Mouse (Mus musculus) intestine, postnatal 0 days (tissue): Measurements from ENCODE around the gene Hist3h2ba. TPM values are rescaled to one million over a fixed set of nuclear protein-coding genes. Genes with fewer than 3 reads are reported as not detected.
A peak's percentile ranks its signal among the peaks of the same experiment; 100 is the strongest.

Source experiments
- ATAC-seq: fragments of 200-750 bp; cut with Nextera tagmentation; 2 replicates; pipeline ENCODE4 v1.8.0; 2017; ENCODE audit warnings: mild to moderate bottlenecking, moderate TSS enrichment, moderate library complexity
- H3K27ac ChIP-seq: fragments of 300-500 bp; sonication (generic); 2 replicates; pipeline ENCODE4 v1.5.1; 2014; ENCODE audit warnings: mild to moderate bottlenecking, low read depth, low read length, moderate library complexity
- H3K27me3 ChIP-seq: fragments of 300-500 bp; sonication (generic); replicated peaks from 2 replicates; pipeline ENCODE4 v1.6.1; 2014; ENCODE audit warnings: low read length, mixed read lengths; ENCODE audit not compliant: control insufficient read depth, insufficient read depth
- H3K36me3 ChIP-seq: fragments of 300-500 bp; sonication (generic); 2 replicates; pipeline ENCODE4 v1.6.1; 2014; ENCODE audit warnings: mild to moderate bottlenecking, moderate library complexity; ENCODE audit not compliant: control insufficient read depth, insufficient read depth
- H3K4me1 ChIP-seq: fragments of 300-500 bp; sonication (generic); replicated peaks from 2 replicates; pipeline ENCODE4 v1.6.1; 2014; ENCODE audit warnings: antibody characterized with exemption, low read length, mixed read lengths; ENCODE audit not compliant: control insufficient read depth, insufficient read depth
- H3K4me2 ChIP-seq: fragments of 300-500 bp; sonication (generic); replicated peaks from 2 replicates; pipeline ENCODE4 v1.6.1; 2014; ENCODE audit warnings: low read depth, mild to moderate bottlenecking, moderate library complexity
- H3K4me3 ChIP-seq: fragments of 300-500 bp; sonication (generic); 2 replicates; pipeline ENCODE4 v1.5.1; 2014; ENCODE audit warnings: low read depth, low read length
- H3K9ac ChIP-seq: fragments of 300-500 bp; sonication (generic); 2 replicates; pipeline ENCODE4 v1.6.1; 2014; ENCODE audit warnings: mild to moderate bottlenecking, low read depth, low read length
- H3K9me3 ChIP-seq: fragments of 300-500 bp; sonication (generic); 2 replicates; pipeline ENCODE4 v1.6.1; 2016; ENCODE audit warnings: mixed run types; ENCODE audit not compliant: control insufficient read depth
- CTCF ChIP-seq: sonication (generic); IDR thresholded peaks from 2 replicates; pipeline ENCODE4 v1.5.1; 2016; ENCODE audit warnings: low read depth, mild to moderate bottlenecking, control low read depth, antibody characterized with exemption, moderate library complexity
- WGBS: fragments of 180-500 bp; shearing (Covaris S2); extraction: QIAGEN DNeasy Blood & Tissue Kit; methylation state at CpG from one replicate; pipeline ENCODE4 v1.1.7; 2014; 5-methylcytosine and 5-hydroxymethylcytosine counted together
- polyA plus RNA-seq: library from polyadenylated mRNA; unstranded; fragments of >200 nt; fragmentation: Nextera tagmentation; extraction: Ambion mirVana; gene quantifications from 2 replicates; pipeline ENCODE4 v1.2.1, GENCODE M21; 2015

The Hist3h2ba gene
- polyA plus RNA-seq, 1 experiment from 2014 or later = 6.9 TPM

GRCm38 (mm10) chr11:58971796-58972195 lies 23.1 kb downstream of the Hist3h2ba start:
- Histone ChIP-seq H3K4me2 (no peak overlapping the region), H3K36me3 (peaks cover 7% of the 10 kb centered on the region; the same call in 1 of the 2 replicates), H3K27me3 (no peaks in the 10 kb centered on the region), H3K4me1 (0 out of 2 replicates have a peak, but pooled peaks cover 3% of the 10 kb centered on the region), H3K9ac (no peak overlapping the region), H3K27ac (no peak overlapping the region), H3K4me3 (no peak overlapping the region), H3K9me3 (no peaks in the 10 kb centered on the region)
- no peak for TF ChIP-seq CTCF
- 97% methylated on average over 3 of the region's 3 CpGs for WGBS
- no peak for ATAC-seq

GRCm38 (mm10) chr11:58974414-58974813 lies 25.7 kb downstream of the Hist3h2ba start:
- ATAC-seq = no peak
- H3K27ac ChIP-seq = no peak overlapping the region
- WGBS = 86% methylated on average over 3 of the region's 3 CpGs
- H3K9ac ChIP-seq = no peak overlapping the region
- no peaks in the 10 kb centered on the region for H3K9me3 ChIP-seq
- no peak overlapping the region for H3K4me3 ChIP-seq
- peaks cover 7% of the 10 kb centered on the region; the same call in 1 of the 2 replicates for H3K36me3 ChIP-seq
- no peak for TF ChIP-seq CTCF
- no peak overlapping the region for H3K4me2 ChIP-seq
- peaks cover 2% of the 10 kb centered on the region; the same call in 1 of the 2 replicates for H3K4me1 ChIP-seq
- no peaks in the 10 kb centered on the region for H3K27me3 ChIP-seq

GRCm38 (mm10) chr11:58977150-58977549 lies 28.4 kb downstream of the Hist3h2ba start:
- Histone ChIP-seq H3K9me3 (no peaks in the 10 kb centered on the region), H3K27ac (peak overlapping the region; percentile 70), H3K4me1 (peaks cover 11% of the 10 kb centered on the region), H3K4me2 (peak overlapping the region; percentile 92), H3K36me3 (peaks cover 14% of the 10 kb centered on the region), H3K9ac (peak overlapping the region; percentile 85), H3K4me3 (peak overlapping the region; percentile 98), H3K27me3 (no peaks in the 10 kb centered on the region)
- TF ChIP-seq CTCF = no peak
- peak; percentile 39; the same call in 1 of the 2 replicates for ATAC-seq
- under 1% methylated on average over 29 of the region's 29 CpGs for WGBS

- Histone ChIP-seq H3K36me3 (peaks cover 17% of the 10 kb centered on the region), H3K4me1 (peaks cover 11% of the 10 kb centered on the region), H3K27ac (peak overlapping the region; percentile 70), H3K27me3 (no peaks in the 10 kb centered on the region), H3K4me2 (peak overlapping the region; percentile 92), H3K9me3 (no peaks in the 10 kb centered on the region), H3K9ac (peak overlapping the region; percentile 85), H3K4me3 (peak overlapping the region; percentile 98)
- no peak for TF ChIP-seq CTCF
- ATAC-seq = no peak
- WGBS = under 1% methylated on average over 21 of the region's 21 CpGs
Measured at GRCm38 (mm10) chr11:58977607-58978026, 28.9 kb downstream of the Hist3h2ba start.

GRCm38 (mm10) chr11:58978027-58978705 lies 29.4 kb downstream of the Hist3h2ba start, which contains the start of gene Trim11:
Gene Trim11 (plus strand): TSS chr11:58978093.
- peak; percentile 48 for ATAC-seq
- 0 out of 2 replicates have a peak, but pooled peaks have one; percentile 11 for TF ChIP-seq CTCF
- Histone ChIP-seq H3K4me1 (peaks cover 11% of the 10 kb centered on the region), H3K4me3 (peak within 1 kb of the TSS; percentile 98), H3K36me3 (peaks cover 21% of the 10 kb centered on the region), H3K9ac (peak within 1 kb of the TSS; percentile 85), H3K27ac (peak within 1 kb of the TSS; percentile 70), H3K9me3 (no peaks in the 10 kb centered on the region), H3K27me3 (no peaks in the 10 kb centered on the region), H3K4me2 (peak within 1 kb of the TSS; percentile 92)
- under 1% methylated on average over 64 of the region's 64 CpGs for whole genome bisulfite sequencing

- no peak for TF ChIP-seq CTCF
- H3K36me3 ChIP-seq = peaks cover 23% of the 10 kb centered on the region
- H3K4me3 ChIP-seq = peak overlapping the region; percentile 98
- H3K9me3 ChIP-seq = no peaks in the 10 kb centered on the region
- H3K4me1 ChIP-seq = peaks cover 11% of the 10 kb centered on the region
- H3K27me3 ChIP-seq = no peaks in the 10 kb centered on the region
- peak overlapping the region; percentile 85 for H3K9ac ChIP-seq
- 2% methylated on average over 5 of the region's 5 CpGs for WGBS
- H3K4me2 ChIP-seq = peak overlapping the region; percentile 92
- ATAC-seq = 0 out of 2 replicates have a peak, but pooled peaks have one; percentile 19
- peak overlapping the region; percentile 70 for H3K27ac ChIP-seq
Measured at GRCm38 (mm10) chr11:58978706-58979030, 29.9 kb downstream of the Hist3h2ba start.
